Mouse (Mus musculus) 3T3-L1 (cell line): Measurements from ENCODE around the gene Rab11fip4.

Source experiments
- DNase-seq: peaks from one replicate; pipeline ENCODE4 v3.0.0-alpha.2; 2015; ENCODE audit warnings: low read depth, low spot score

Gene Rab11fip4

GRCm38 (mm10) chr11:79613711-79614110 lies 22.7 kb downstream of the Rab11fip4 start:
- DNase-seq = no peak

- no peak for DNase-seq
Observed at GRCm38 (mm10) chr11:79614880-79615279, 23.9 kb downstream of the Rab11fip4 start.

GRCm38 (mm10) chr11:79615871-79616270 lies 24.9 kb downstream of the Rab11fip4 start:
- DNase-seq = no peak

GRCm38 (mm10) chr11:79617991-79618390 lies 27.0 kb downstream of the Rab11fip4 start:
- no peak for DNase-seq

GRCm38 (mm10) chr11:79623029-79623428 lies 32.0 kb downstream of the Rab11fip4 start:
- DNase-seq = peak; percentile 30

- peak; percentile 68 for DNase-seq
Observed at GRCm38 (mm10) chr11:79624801-79625302, 33.8 kb downstream of the Rab11fip4 start.

GRCm38 (mm10) chr11:79628716-79629115 lies 37.7 kb downstream of the Rab11fip4 start:
- DNase-seq = peak; percentile 50

- no peak for DNase-seq
Observed at GRCm38 (mm10) chr11:79629752-79630374, 38.9 kb downstream of the Rab11fip4 start.

- no peak for DNase-seq
Observed at GRCm38 (mm10) chr11:79630521-79630920, 39.5 kb downstream of the Rab11fip4 start.

- no peak for DNase-seq
Observed at GRCm38 (mm10) chr11:79633366-79633765, 42.4 kb downstream of the Rab11fip4 start.

GRCm38 (mm10) chr11:79635661-79636449 lies 44.8 kb downstream of the Rab11fip4 start:
- peak; percentile 19 for DNase-seq

GRCm38 (mm10) chr11:79636481-79636880 lies 45.5 kb downstream of the Rab11fip4 start:
- DNase-seq = no peak

GRCm38 (mm10) chr11:79638691-79639090 lies 47.7 kb downstream of the Rab11fip4 start:
- no peak for DNase-seq

GRCm38 (mm10) chr11:79640940-79641733 lies 50.1 kb downstream of the Rab11fip4 start:
- DNase-seq = no peak

- DNase-seq = no peak
Observed at GRCm38 (mm10) chr11:79643730-79644129, 52.7 kb downstream of the Rab11fip4 start.

- DNase-seq = no peak
Observed at GRCm38 (mm10) chr11:79644717-79645191, 53.7 kb downstream of the Rab11fip4 start.

- DNase-seq = no peak
Observed at GRCm38 (mm10) chr11:79646026-79646425, 55.0 kb downstream of the Rab11fip4 start.

GRCm38 (mm10) chr11:79646467-79647070 lies 55.6 kb downstream of the Rab11fip4 start:
- DNase-seq = no peak

GRCm38 (mm10) chr11:79647071-79647501 lies 56.1 kb downstream of the Rab11fip4 start:
- DNase-seq = no peak

GRCm38 (mm10) chr11:79650359-79650835 lies 59.4 kb downstream of the Rab11fip4 start:
- DNase-seq = peak; percentile 3

GRCm38 (mm10) chr11:79652257-79652656 lies 61.2 kb downstream of the Rab11fip4 start:
- DNase-seq = no peak
